Mouse (Mus musculus) liver, adult 2 months (tissue): ENCODE data around the gene Anxa6.
"Not testable (repeated sequence)": the region's sequence is repeated elsewhere in the genome, so short reads cannot be mapped to it uniquely, and the experiment has no call there.

Source experiments
- CTCF ChIP-seq: fragments of 200-500 bp; IDR thresholded peaks from 2 replicates; pipeline ENCODE4 v1.5.1; 2011; ENCODE audit warnings: low read depth, low read length, control low read depth
- POLR2A ChIP-seq: fragments of 200-500 bp; IDR thresholded peaks from 2 replicates; pipeline ENCODE4 v1.6.1; 2011; ENCODE audit warnings: low read length, control low read depth; ENCODE audit not compliant: insufficient read depth; ENCODE audit errors: extremely low read depth

GRCm38 (mm10) chr11:54955400-54955734, 77.9 kb downstream of the Anxa6 start:
- not testable (repeated sequence) for TF ChIP-seq CTCF, POLR2A
